Mouse (Mus musculus) forelimb bud, embryonic 11.5 days (tissue): ENCODE data around the gene Apln.

Experiments
- DNase-seq: peaks from one replicate; pipeline ENCODE4 v3.0.0-alpha.2; 2012; ENCODE audit warnings: low read depth, low spot score

The Apln gene

GRCm38 (mm10) chrX:48034144-48035113, at the start of gene Apln:
TSS of gene Apln (minus strand) at chrX:48034853.
- peak; percentile 53 for DNase-seq

DNA sequence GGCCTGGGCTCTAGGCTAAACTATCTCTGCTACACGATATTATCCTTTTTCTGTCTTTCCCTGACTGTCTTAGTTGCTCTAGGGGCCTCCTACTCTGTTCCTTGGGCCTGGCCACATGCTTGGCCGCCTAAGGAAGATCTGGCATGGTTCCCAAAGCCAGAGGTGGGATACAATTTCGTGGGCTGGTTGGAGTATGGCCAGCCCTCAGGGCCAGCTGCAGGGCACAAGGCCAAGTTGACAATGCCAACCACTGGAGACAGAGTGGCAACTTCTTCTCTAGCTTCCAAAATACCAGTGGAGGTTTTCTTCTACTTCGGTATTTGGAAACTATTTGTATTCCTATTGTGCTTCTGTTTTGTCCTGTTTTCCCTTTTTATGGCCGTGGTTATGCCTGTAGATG, 47.7 kb upstream of the Apln start:
- DNase-seq = no peak

GRCm38 (mm10) chrX:48076806-48077425, 42.3 kb upstream of the Apln start:
- DNase-seq = no peak

GRCm38 (mm10) chrX:48074691-48075090, 40.0 kb upstream of the Apln start:
- no peak for DNase-seq

- DNase-seq = no peak
Measured at GRCm38 (mm10) chrX:48072401-48072800, 37.7 kb upstream of the Apln start.

DNA sequence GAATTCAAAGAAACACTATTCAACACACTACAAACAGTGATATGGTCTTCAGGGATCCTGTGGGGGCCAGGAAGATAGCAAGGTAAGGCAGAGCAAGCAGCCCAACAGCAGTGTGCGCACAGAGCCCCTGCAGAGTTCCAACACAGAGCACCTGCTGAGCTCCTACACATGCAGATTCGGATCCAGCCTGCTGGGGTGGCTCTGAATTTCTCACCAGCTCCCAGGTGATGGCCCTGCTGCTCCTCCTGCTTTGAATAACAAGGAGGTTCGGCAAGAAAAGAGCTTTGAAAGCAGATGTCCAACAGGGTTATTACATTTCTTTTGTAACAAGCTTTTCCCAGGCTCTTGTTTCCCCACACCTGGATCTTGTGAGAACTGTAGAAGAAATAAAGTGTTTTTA, 37.3 kb upstream of the Apln start:
- no peak for DNase-seq

DNA sequence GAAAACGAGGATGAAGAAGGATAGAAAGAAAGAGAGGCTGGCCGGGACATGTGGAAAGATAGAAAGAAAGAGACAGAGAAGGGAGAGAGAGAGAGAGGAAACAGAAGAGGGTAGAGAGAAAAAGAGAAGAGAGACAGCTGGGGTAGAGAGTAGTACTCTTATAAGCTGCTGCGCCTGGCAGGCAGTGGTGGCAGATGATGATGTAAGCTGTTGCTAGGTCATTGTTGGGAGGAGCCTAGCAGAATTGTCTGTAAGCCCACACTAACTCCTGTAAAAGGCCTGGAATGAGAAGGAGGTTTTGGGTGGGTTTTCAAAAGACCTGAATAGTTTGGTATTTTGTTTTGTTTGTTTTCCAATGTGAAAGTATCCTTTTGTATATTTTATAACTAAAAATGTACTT, 32.2 kb upstream of the Apln start:
- no peak for DNase-seq

GRCm38 (mm10) chrX:48064166-48064853, 29.7 kb upstream of the Apln start:
- no peak for DNase-seq

GRCm38 (mm10) chrX:48062481-48062880, 27.8 kb upstream of the Apln start:
- no peak for DNase-seq

GRCm38 (mm10) chrX:48054186-48055015, 19.7 kb upstream of the Apln start:
- peak; percentile 39 for DNase-seq

DNA sequence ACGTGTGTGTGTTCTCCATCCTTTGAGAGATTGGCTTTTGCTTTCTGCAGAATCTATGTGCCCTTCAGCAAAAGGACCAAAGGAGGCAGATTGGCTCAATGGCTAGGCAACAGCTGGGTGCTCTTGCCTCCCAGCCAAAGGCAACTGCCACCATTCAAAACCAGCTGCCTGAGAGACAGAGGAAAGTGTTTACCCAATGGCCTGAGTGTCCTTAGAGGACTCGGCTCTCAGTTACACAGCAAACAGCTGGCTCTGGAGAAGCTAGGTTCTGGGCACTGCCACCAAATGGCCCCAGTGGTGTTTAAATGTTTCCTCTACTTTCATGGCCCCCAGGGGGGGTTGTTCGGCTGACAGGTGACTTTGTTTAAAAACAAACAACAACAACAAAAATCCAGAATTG, 19.1 kb upstream of the Apln start:
- DNase-seq = no peak

DNA sequence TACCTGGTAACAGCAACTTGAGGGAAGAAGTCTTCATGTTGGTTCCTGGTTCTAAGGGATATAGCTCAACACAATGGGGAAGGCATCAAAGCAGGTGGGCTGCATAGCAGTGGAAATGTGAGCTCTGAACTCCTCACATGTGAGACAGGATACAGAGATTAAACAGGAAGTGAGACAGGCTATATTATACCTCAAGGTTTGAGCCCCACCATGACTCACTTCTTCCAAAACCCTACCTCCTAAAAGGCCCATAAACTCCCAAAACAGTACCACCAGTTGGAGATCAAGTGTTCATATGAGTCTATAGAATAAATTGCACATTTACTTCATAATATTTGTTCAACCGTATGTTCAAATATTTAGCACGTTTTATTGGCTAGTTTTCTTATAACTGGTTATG, 11.7 kb upstream of the Apln start:
- DNase-seq = no peak

- no peak for DNase-seq
Measured at GRCm38 (mm10) chrX:48044261-48044660, 9.6 kb upstream of the Apln start.

- DNase-seq = no peak
Measured at GRCm38 (mm10) chrX:48042748-48043147, 8.1 kb upstream of the Apln start.

DNA sequence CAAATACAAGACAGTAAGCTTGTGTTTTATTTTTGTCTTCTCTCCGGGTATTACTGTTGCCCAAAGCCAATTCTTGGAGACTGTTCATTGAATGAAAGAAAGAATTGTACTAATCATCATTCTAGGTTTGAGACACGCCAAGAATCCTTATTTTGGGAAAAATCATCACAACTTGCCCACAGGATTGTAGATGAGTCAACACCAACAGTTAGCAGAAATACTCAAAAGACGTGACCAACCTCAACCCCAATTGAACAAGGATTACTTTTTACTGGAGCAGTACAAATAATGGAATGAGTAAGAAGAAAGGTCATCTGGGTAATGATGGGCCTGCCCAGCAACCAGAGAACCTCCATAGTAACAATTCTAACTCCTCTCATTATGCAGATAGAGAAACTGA, 5.7 kb upstream of the Apln start:
- DNase-seq = no peak

DNA sequence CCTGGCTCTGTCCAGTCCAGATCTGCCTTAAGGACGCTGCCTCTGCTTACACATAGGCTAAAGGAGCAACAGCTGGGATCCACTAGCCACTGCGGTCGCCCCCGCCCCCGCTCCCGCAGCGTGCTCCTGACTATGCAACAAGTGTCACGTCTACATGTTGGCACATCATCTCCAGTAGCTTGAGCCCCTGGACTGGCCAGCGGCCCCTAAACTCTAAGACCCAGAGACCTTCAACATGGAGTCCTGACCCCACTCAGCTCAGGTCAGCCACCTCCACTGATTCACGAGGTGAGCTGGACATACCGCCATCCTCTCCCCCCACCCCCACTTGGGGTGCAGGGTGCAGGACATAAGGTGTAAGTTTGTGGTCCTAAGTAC, 898 bp downstream of the Apln start:
- DNase-seq = no peak

- no peak for DNase-seq
Measured at GRCm38 (mm10) chrX:48033024-48033423, 1.6 kb downstream of the Apln start.

- DNase-seq = no peak
Measured at GRCm38 (mm10) chrX:48031866-48032265, 2.8 kb downstream of the Apln start.

DNA sequence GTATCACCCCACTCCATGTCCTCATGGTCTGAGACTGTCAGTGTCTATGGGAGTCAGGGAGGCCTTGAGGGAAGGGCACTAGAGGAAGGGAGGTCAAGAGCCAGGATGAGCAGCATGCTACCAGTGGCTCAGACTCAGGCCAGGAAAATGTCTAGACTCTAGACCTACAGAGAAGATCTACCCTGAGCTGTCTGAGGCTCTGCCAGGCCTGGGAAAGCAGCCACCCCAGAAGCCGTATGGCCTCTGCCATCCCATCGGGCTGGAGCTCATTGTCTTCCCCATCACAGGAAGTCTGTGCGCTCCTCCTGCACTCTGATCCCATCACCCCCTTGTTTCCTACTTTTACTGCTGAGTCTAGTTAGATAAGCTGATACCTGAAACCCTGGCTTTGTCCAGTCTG, 4.1 kb downstream of the Apln start:
- no peak for DNase-seq

DNA sequence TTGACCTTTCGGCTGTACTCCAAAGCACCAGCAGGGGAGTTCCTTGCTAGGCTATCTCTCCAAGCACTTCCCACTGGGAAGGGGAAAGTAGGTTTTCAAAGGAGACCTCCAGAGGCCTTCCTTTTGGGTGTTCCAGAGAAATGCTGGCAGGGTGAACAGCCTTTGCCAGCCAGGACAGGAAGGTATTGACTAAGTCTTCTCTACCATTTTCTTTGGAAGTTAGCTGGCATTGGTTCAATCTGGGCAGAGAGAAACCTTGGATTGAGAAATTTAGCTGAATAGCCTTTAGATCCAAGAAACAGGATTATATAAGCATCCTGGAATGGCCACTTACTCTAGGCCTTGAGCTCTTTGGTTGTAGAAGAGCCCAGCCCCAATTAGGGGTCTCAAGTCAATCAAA, 11.8 kb downstream of the Apln start:
- no peak for DNase-seq

DNA sequence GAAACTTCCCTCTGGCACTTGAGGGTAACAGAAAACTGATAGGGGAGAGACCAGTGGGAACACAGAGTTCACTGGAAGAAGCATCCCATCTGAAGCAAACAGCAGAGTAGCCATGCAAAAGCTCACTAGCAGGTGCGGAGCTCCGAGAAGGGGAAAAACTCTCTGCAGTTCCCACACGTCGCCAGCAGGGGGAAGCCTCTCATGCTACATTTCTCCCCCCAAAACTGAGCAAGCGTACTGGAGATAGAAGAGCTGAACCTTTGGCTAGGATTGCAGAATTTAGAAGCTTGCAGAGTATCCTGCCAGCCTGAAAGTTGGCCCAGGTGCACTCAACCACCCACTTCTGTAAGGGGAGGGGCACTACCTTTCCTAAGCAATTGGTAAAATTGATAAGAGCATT, 14.7 kb downstream of the Apln start:
- peak; percentile 65 for DNase-seq

DNA sequence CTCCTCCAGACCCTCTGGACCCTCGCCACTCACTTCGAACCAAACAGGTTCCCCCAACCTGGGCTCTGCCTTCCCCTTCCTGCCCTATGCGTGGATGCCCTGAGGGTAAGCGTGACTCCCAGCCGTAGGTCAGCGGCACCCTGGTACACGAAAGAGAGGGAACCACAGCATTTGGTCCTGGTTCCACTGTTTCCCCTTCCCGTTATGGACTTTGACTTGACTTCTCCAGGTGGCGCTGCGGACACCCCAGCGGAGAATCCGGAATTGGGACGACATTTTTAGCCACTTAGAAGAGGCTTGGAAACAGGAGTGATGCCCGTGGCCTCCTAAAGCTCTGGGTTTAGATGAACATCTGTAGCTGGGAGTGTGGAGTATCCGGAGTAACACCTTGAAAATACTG, 15.3 kb downstream of the Apln start:
- DNase-seq = no peak
